Mouse (Mus musculus): Measurements from ENCODE around the gene Fam213b. TPM values are rescaled to one million over a fixed set of nuclear protein-coding genes. Genes with fewer than 3 reads are reported as not detected.

The Fam213b gene
- 34.8 and 36.0 TPM in 2 replicates for polyA plus RNA-seq (2012; rRNA removed)

GRCm38 (mm10) chr4:154898506-154899446, at the start of gene Fam213b:
Gene Fam213b (minus strand): TSS chr4:154899135.

GRCm38 (mm10) chr4:154928395-154929087, 29.6 kb upstream of the Fam213b start, which contains the start of gene Tnfrsf14:
Gene Tnfrsf14 (minus strand): TSS chr4:154928563.

GRCm38 (mm10) chr4:154869440-154869839, 29.5 kb downstream of the Fam213b start, which contains the start of gene Mmel1:
Gene Mmel1 (plus strand): TSS chr4:154869585.

Other genes with a start within 250 kb of the Fam213b start
- gene Actrt2, start 231.3 kb downstream of the Fam213b start, polyA plus RNA-seq (2012; rRNA removed), result not detected in 2 replicates
- gene Ttc34, start 61.7 kb downstream of the Fam213b start, polyA plus RNA-seq (2012; rRNA removed), result 0.55 and 0.69 TPM in 2 replicates
- 0.28 and 0.33 TPM in 2 replicates for gene Mmel1, start 29.6 kb downstream of the Fam213b start, polyA plus RNA-seq (2012; rRNA removed)
- gene Tnfrsf14, start 29.4 kb upstream of the Fam213b start, polyA plus RNA-seq (2012; rRNA removed), result 1.1 and 1.6 TPM in 2 replicates
- gene Hes5, start 61.8 kb upstream of the Fam213b start, polyA plus RNA-seq (2012; rRNA removed), result 81.4 and 117 TPM in 2 replicates
- 86.4 and 90.3 TPM in 2 replicates for gene Pank4, start 65.0 kb upstream of the Fam213b start, polyA plus RNA-seq (2012; rRNA removed)
- gene Plch2, start 157.6 kb upstream of the Fam213b start, polyA plus RNA-seq (2012; rRNA removed), result 27.3 and 27.6 TPM in 2 replicates
- 21.6 and 22.7 TPM in 2 replicates for gene Pex10, start 167.9 kb upstream of the Fam213b start, polyA plus RNA-seq (2012; rRNA removed)
- 93.3 and 94.4 TPM in 2 replicates for gene Rer1, start 187.2 kb upstream of the Fam213b start, polyA plus RNA-seq (2012; rRNA removed)
- gene Morn1, start 187.4 kb upstream of the Fam213b start, polyA plus RNA-seq (2012; rRNA removed), result 9.6 and 11.2 TPM in 2 replicates